ENCODE assay signal across 17 mouse cellular contexts in genomic region chr4:150504304-150505021, GRCm38 (mm10).
DNase-seq lines count a peak whose midpoint lies in the region; ATAC-seq lines count a peak whose summit lies in the region.
"Had no signal": no experiment of that assay in that cellular context is flagged by ENCODE, and none has a peak within 500 bp of the region (broad histone marks: within the 10 kb centered on the region; RNA-seq: fewer than 3 reads in every experiment).

No protein-coding gene starts in this region.

- ATAC-seq in frontal cortex, adult (ENCODE audit: low TSS enrichment): 0 out of 2 replicates have a peak, but pooled peaks have one; percentile 45
- ATAC-seq in granulocyte monocyte progenitor cell, adult 5-6 weeks (replicated peaks; ENCODE audit: poor library complexity, severe bottlenecking): peak; percentile 26; the same call in 1 of the 2 replicates
- peak; percentile 43; the same call in 1 of the 2 replicates for ATAC-seq in megakaryocyte, adult 5-6 weeks (ENCODE audit: poor library complexity, severe bottlenecking)
- ATAC-seq: forebrain, embryonic 15.5 days; hindbrain, postnatal 0 days had no signal

- DNase-seq in frontal cortex, postnatal 36 days (ENCODE audit: low spot score in 2 of 2): no peak
- peak; percentile 34 for DNase-seq in 416B (ENCODE audit: low read depth)
- DNase-seq in cerebellum, adult 9-10 months: no peak
- no peak for DNase-seq in cerebellum, postnatal 4 days (ENCODE audit: low spot score in 2 of 2)
- DNase-seq in gastrocnemius, postnatal 36 days: no peak
- DNase-seq: adrenal gland, adult 2 months; adrenal gland, postnatal 25 days; cerebellum, adult 11 months; cerebellum, adult 8-10 months; gastrocnemius, postnatal 14 days; heart, adult 11 months; heart, postnatal 14 days had no signal

- intact Hi-C loops in gastrocnemius, postnatal 36 days (cut with DNase I): no loop called here
